Mouse (Mus musculus): Measurements from ENCODE around the gene Maz. TPM values are rescaled to one million over a fixed set of nuclear protein-coding genes. Genes with fewer than 3 reads are reported as not detected.

Maz gene
- polyA plus RNA-seq, 1 experiment, result 186 TPM

Other genes starting within 250 kb of the Maz start
- 1.4 and 1.9 TPM in 2 replicates for gene Tbx6, start 245.6 kb downstream of the Maz start, polyA plus RNA-seq (2012; rRNA removed)
- gene Ppp4c, start 234.5 kb downstream of the Maz start, polyA plus RNA-seq (2012; rRNA removed), result 84.5 and 85.1 TPM in 2 replicates
- gene Fam57b, start 229.4 kb downstream of the Maz start, polyA plus RNA-seq (2012; rRNA removed), result 130 and 142 TPM in 2 replicates
- 0.53 TPM in 1 of 2 replicates, not detected in the other for gene 4930451I11Rik, start 195.4 kb downstream of the Maz start, polyA plus RNA-seq (2012; rRNA removed)
- gene Doc2a, start 179.6 kb downstream of the Maz start, polyA plus RNA-seq (2012; rRNA removed), result 35.1 and 44.5 TPM in 2 replicates
- 89.0 and 92.5 TPM in 2 replicates for gene Hirip3, start 165.1 kb downstream of the Maz start, polyA plus RNA-seq (2012; rRNA removed)
- gene Ino80e, start 164.7 kb downstream of the Maz start, polyA plus RNA-seq (2012; rRNA removed), result 56.0 and 58.8 TPM in 2 replicates
- 105 and 110 TPM in 2 replicates for gene Taok2, start 142.3 kb downstream of the Maz start, polyA plus RNA-seq (2012; rRNA removed)
- gene Tmem219, start 104.1 kb downstream of the Maz start, polyA plus RNA-seq (2012; rRNA removed), result 27.7 and 30.9 TPM in 2 replicates
- gene Kctd13, start 98.2 kb downstream of the Maz start, polyA plus RNA-seq (2012; rRNA removed), result 163 and 171 TPM in 2 replicates
- 46.4 and 54.9 TPM in 2 replicates for gene Asphd1, start 77.5 kb downstream of the Maz start, polyA plus RNA-seq (2012; rRNA removed)
- 175 and 194 TPM in 2 replicates for gene Sez6l2, start 76.5 kb downstream of the Maz start, polyA plus RNA-seq (2012; rRNA removed)
- 224 and 230 TPM in 2 replicates for gene Cdipt, start 51.1 kb downstream of the Maz start, polyA plus RNA-seq (2012; rRNA removed)
- gene Cdiptos, start 50.9 kb downstream of the Maz start, polyA plus RNA-seq (2012; rRNA removed), result 0.80 and 1.0 TPM in 2 replicates
- gene Mvp, start 12.4 kb downstream of the Maz start, polyA plus RNA-seq (2012; rRNA removed), result 8.3 and 8.8 TPM in 2 replicates
- gene Pagr1b, start 10.6 kb downstream of the Maz start, polyA plus RNA-seq (2012; rRNA removed), result 1.7 and 2.4 TPM in 2 replicates
- gene Pagr1a, start 9.7 kb downstream of the Maz start, polyA plus RNA-seq (2012; rRNA removed), result 30.0 and 42.3 TPM in 2 replicates
- gene Gm42742, start 5.9 kb downstream of the Maz start, polyA plus RNA-seq (2012; rRNA removed), result 95.5 and 113 TPM in 2 replicates
- 227 and 259 TPM in 2 replicates for gene Prrt2, start 5.8 kb downstream of the Maz start, polyA plus RNA-seq (2012; rRNA removed)
- gene Kif22, start 15.4 kb upstream of the Maz start, polyA plus RNA-seq (2012; rRNA removed), result 6.0 and 7.4 TPM in 2 replicates
- 0.16 and 0.23 TPM in 2 replicates for gene Zg16, start 60.3 kb upstream of the Maz start, polyA plus RNA-seq (2012; rRNA removed)
- gene AI467606, start 64.3 kb upstream of the Maz start, polyA plus RNA-seq (2012; rRNA removed), result 2.3 and 2.9 TPM in 2 replicates
- 0.86 TPM in 2 replicates for gene Qprt, start 95.2 kb upstream of the Maz start, polyA plus RNA-seq (2012; rRNA removed)
- gene Spn, start 110.8 kb upstream of the Maz start, polyA plus RNA-seq (2012; rRNA removed), result 0.15 and 0.16 TPM in 2 replicates
- 97.1 and 102 TPM in 2 replicates for gene Cd2bp2, start 169.0 kb upstream of the Maz start, polyA plus RNA-seq (2012; rRNA removed)
- gene Tbc1d10b, start 181.4 kb upstream of the Maz start, polyA plus RNA-seq (2012; rRNA removed), result 60.3 and 77.8 TPM in 2 replicates
- 1.6 and 3.0 TPM in 2 replicates for gene Mylpf, start 181.9 kb upstream of the Maz start, polyA plus RNA-seq (2012; rRNA removed)
- gene Zfp553, start 206.0 kb upstream of the Maz start, polyA plus RNA-seq (2012; rRNA removed), result 13.5 and 13.8 TPM in 2 replicates
- 10.2 and 13.3 TPM in 2 replicates for gene Sept1, start 206.1 kb upstream of the Maz start, polyA plus RNA-seq (2012; rRNA removed)
- 120 and 131 TPM in 2 replicates for gene Zfp771, start 217.2 kb upstream of the Maz start, polyA plus RNA-seq (2012; rRNA removed)
- gene Dctpp1, start 233.7 kb upstream of the Maz start, polyA plus RNA-seq (2012; rRNA removed), result 27.9 and 30.1 TPM in 2 replicates
- 22.2 and 27.6 TPM in 2 replicates for gene Sephs2, start 247.0 kb upstream of the Maz start, polyA plus RNA-seq (2012; rRNA removed)